Mouse (Mus musculus) lung, postnatal 0 days (tissue): Measurements from ENCODE around the gene Gpc1.

Experiments used
- CTCF ChIP-seq: IDR thresholded peaks from 2 replicates; pipeline ENCODE4 v1.5.1; 2016; ENCODE audit warnings: antibody characterized with exemption, mild to moderate bottlenecking
- EP300 ChIP-seq: IDR thresholded peaks from 2 replicates; pipeline ENCODE4 v1.6.1; 2016; ENCODE audit warnings: antibody characterized with exemption, mild to moderate bottlenecking, control low read depth

GRCm38 (mm10) chr1:92793781-92794180, 37.7 kb upstream of the Gpc1 start:
- TF ChIP-seq CTCF, result no peak
- no peak for TF ChIP-seq EP300
